Comparison of ENCODE assay signal across 15 mouse cellular contexts in genomic region chr12:70422322-70423118, GRCm38 (mm10). TPM values are rescaled to one million over a fixed set of nuclear protein-coding genes. Genes with fewer than 3 reads are reported as not detected.
DNase-seq lines count a peak whose midpoint lies in the region; ATAC-seq lines count a peak whose summit lies in the region.
"Had no signal": no experiment of that assay in that cellular context is flagged by ENCODE, and none has a peak within 500 bp of the region (broad histone marks: within the 10 kb centered on the region; RNA-seq: fewer than 3 reads in every experiment).

No protein-coding gene starts in this region.

- H3K36me3 ChIP-seq in forebrain, embryonic 12.5 days (replicated peaks): no peaks in the 10 kb centered on the region
- no peaks in the 10 kb centered on the region for H3K36me3 ChIP-seq in forebrain, embryonic 16.5 days (ENCODE audit: control insufficient read depth, insufficient read depth)
- H3K36me3 ChIP-seq in hindbrain, embryonic 12.5 days: no peaks in the 10 kb centered on the region
- H3K36me3 ChIP-seq: embryonic facial prominence, embryonic 12.5 days; G1E; limb, embryonic 10.5 days had no signal

- peak overlapping the region; percentile 50; the same call in 1 of the 2 replicates for H3K27ac ChIP-seq in forebrain, embryonic 12.5 days
- H3K27ac ChIP-seq in forebrain, embryonic 16.5 days (ENCODE audit: low read length): no peak overlapping the region
- H3K27ac ChIP-seq in hindbrain, embryonic 12.5 days: peak overlapping the region; percentile 62
- H3K27ac ChIP-seq: embryonic facial prominence, embryonic 12.5 days; heart, adult 2 months; limb, embryonic 10.5 days had no signal

- H3K4me2 ChIP-seq in forebrain, embryonic 12.5 days: no peak overlapping the region
- H3K4me2 ChIP-seq in forebrain, embryonic 16.5 days (ENCODE audit: low read length): no peak overlapping the region
- no peak overlapping the region for H3K4me2 ChIP-seq in hindbrain, embryonic 12.5 days (replicated peaks)
- H3K4me2 ChIP-seq: embryonic facial prominence, embryonic 12.5 days had no signal

- no peak overlapping the region for H3K4me3 ChIP-seq in forebrain, embryonic 12.5 days (replicated peaks)
- no peak overlapping the region for H3K4me3 ChIP-seq in forebrain, embryonic 16.5 days (replicated peaks; ENCODE audit: low read length)
- H3K4me3 ChIP-seq in hindbrain, embryonic 12.5 days: no peak overlapping the region
- H3K4me3 ChIP-seq: embryonic facial prominence, embryonic 12.5 days; heart, adult 2 months; limb, embryonic 10.5 days had no signal

- peak; percentile 66 for DNase-seq in embryo, embryonic 10 days (ENCODE audit: low spot score)
- peak; percentile 60 for DNase-seq in neural tube, embryonic 10.5 days (ENCODE audit: extremely low spot score, low spot score)
- no peak for DNase-seq in frontal cortex, postnatal 14 days (ENCODE audit: low spot score in 2 of 2)
- DNase-seq in gastrocnemius, adult 8-10 months (ENCODE audit: low spot score in 2 of 2): no peak
- no peak for DNase-seq in layer of hippocampus, postnatal 25 days (ENCODE audit: extremely low spot score in 1 of 2, low spot score in 1 of 2)
- DNase-seq: cerebellum, adult 18-20 months; heart, adult 2 months; kidney, adult 18-20 months; lung, adult 18-20 months had no signal

- peak; percentile 87 for ATAC-seq in forebrain, embryonic 12.5 days (ENCODE audit: low FRiP score)
- no peak for ATAC-seq in forebrain, embryonic 16.5 days
- ATAC-seq in hindbrain, embryonic 12.5 days (ENCODE audit: low FRiP score): peak; percentile 94

- no peak overlapping the region for H3K9ac ChIP-seq in forebrain, embryonic 12.5 days
- H3K9ac ChIP-seq in forebrain, embryonic 16.5 days (replicated peaks; ENCODE audit: low read depth, low read length): no peak overlapping the region
- H3K9ac ChIP-seq in hindbrain, embryonic 12.5 days: no peak overlapping the region
- H3K9ac ChIP-seq: embryonic facial prominence, embryonic 12.5 days had no signal

- no peaks in the 10 kb centered on the region for H3K27me3 ChIP-seq in forebrain, embryonic 12.5 days
- no peaks in the 10 kb centered on the region for H3K27me3 ChIP-seq in forebrain, embryonic 16.5 days (replicated peaks; ENCODE audit: control insufficient read depth, insufficient read depth, low read length)
- H3K27me3 ChIP-seq in hindbrain, embryonic 12.5 days: no peaks in the 10 kb centered on the region
- H3K27me3 ChIP-seq: embryonic facial prominence, embryonic 12.5 days had no signal

- H3K4me1 ChIP-seq in forebrain, embryonic 12.5 days: peaks cover 11% of the 10 kb centered on the region; the same call in 1 of the 2 replicates
- H3K4me1 ChIP-seq in forebrain, embryonic 16.5 days (replicated peaks; ENCODE audit: control insufficient read depth, insufficient read depth, low read length): peaks cover 3% of the 10 kb centered on the region
- H3K4me1 ChIP-seq in hindbrain, embryonic 12.5 days: peaks cover 9% of the 10 kb centered on the region; the same call in 1 of the 2 replicates
- H3K4me1 ChIP-seq: embryonic facial prominence, embryonic 12.5 days had no signal

- H3K9me3 ChIP-seq in forebrain, embryonic 12.5 days: no peaks in the 10 kb centered on the region
- H3K9me3 ChIP-seq in forebrain, embryonic 16.5 days (ENCODE audit: control insufficient read depth, low read length): no peaks in the 10 kb centered on the region
- H3K9me3 ChIP-seq in hindbrain, embryonic 12.5 days (replicated peaks): no peaks in the 10 kb centered on the region
- H3K9me3 ChIP-seq: embryonic facial prominence, embryonic 12.5 days; G1E; limb, embryonic 10.5 days had no signal

- WGBS in forebrain, embryonic 12.5 days: 56% methylated on average over 9 of the region's 9 CpGs
- WGBS in forebrain, embryonic 16.5 days: 58% methylated on average over 9 of the region's 9 CpGs
- WGBS in hindbrain, embryonic 12.5 days: 32% methylated on average over 9 of the region's 9 CpGs

RNA-seq across cellular contexts. Expression of gene Tmx1, which starts 30.4 kb away (rescaled TPM):
- polyA plus RNA-seq in forebrain, embryonic 12.5 days (2016; fragmentation: Nextera tagmentation; extraction: Ambion mirVana): 126 and 129 TPM in 2 replicates
- polyA plus RNA-seq in forebrain, embryonic 16.5 days (2015; fragmentation: Nextera tagmentation; extraction: Ambion mirVana): 128 and 141 TPM in 2 replicates
- polyA plus RNA-seq in hindbrain, embryonic 12.5 days (2016; fragmentation: Nextera tagmentation; extraction: Ambion mirVana): 130 and 139 TPM in 2 replicates
- total RNA-seq in gastrocnemius, adult 8-10 months (2022): 10 to 100 TPM in 3 of 4 experiments, 1 to 10 TPM in 1; 8.3 to 11.5 (median 11.0) TPM
- 10 to 100 TPM; 29.9 to 32.3 TPM for total RNA-seq in layer of hippocampus, postnatal 25 days (2021)

Comparison
In these comparisons a context has a peak if more than half of its experiments do, and no peak if none do; other contexts are left out.
1. DNase-seq: peak in embryo, embryonic 10 days (single experiment) and neural tube, embryonic 10.5 days (single experiment); none in frontal cortex, postnatal 14 days (0 of 2), gastrocnemius, adult 8-10 months (0 of 2) and layer of hippocampus, postnatal 25 days (0 of 2).